Mouse (Mus musculus) cortical plate, adult 2 months (tissue): ENCODE measurements around the gene Cds2. TPM values are rescaled to one million over a fixed set of nuclear protein-coding genes. Genes with fewer than 3 reads are reported as not detected.
"Not testable (repeated sequence)": the region's sequence is repeated elsewhere in the genome, so short reads cannot be mapped to it uniquely, and the experiment has no call there.

Source experiments
- H3K27ac ChIP-seq: fragments of 200-500 bp; 2 replicates; pipeline ENCODE4 v1.5.1; 2012; ENCODE audit warnings: low read length, control low read depth, inconsistent platforms; ENCODE audit not compliant: insufficient read depth
- H3K4me1 ChIP-seq: fragments of 200-500 bp; 2 replicates; pipeline ENCODE4 v1.6.1; 2011; ENCODE audit warnings: low read length; ENCODE audit not compliant: control insufficient read depth, insufficient read depth
- H3K4me3 ChIP-seq: fragments of 200-500 bp; 2 replicates; pipeline ENCODE4 v1.5.1; 2011; ENCODE audit warnings: mild to moderate bottlenecking, low read length, control low read depth; ENCODE audit not compliant: insufficient read depth
- CTCF ChIP-seq: fragments of 200-500 bp; IDR thresholded peaks from 2 replicates; pipeline ENCODE4 v1.5.1; 2011; ENCODE audit warnings: mild to moderate bottlenecking, control low read depth, low read length; ENCODE audit not compliant: insufficient read depth; ENCODE audit errors: extremely low read depth
- POLR2A ChIP-seq: fragments of 200-500 bp; IDR thresholded peaks from 2 replicates; pipeline ENCODE4 v1.6.1; 2011; ENCODE audit warnings: mild to moderate bottlenecking, low read length, control low read depth; ENCODE audit not compliant: insufficient read depth; ENCODE audit errors: extremely low read depth
- polyA plus RNA-seq: library from polyadenylated mRNA; depleted of rRNA; stranded (reverse); fragments of >200 nt; gene quantifications from 2 replicates; pipeline ENCODE4 v1.2.3, GENCODE M21; 2012

Gene Cds2
- polyA plus RNA-seq, 1 experiment, result 144 TPM

DNA sequence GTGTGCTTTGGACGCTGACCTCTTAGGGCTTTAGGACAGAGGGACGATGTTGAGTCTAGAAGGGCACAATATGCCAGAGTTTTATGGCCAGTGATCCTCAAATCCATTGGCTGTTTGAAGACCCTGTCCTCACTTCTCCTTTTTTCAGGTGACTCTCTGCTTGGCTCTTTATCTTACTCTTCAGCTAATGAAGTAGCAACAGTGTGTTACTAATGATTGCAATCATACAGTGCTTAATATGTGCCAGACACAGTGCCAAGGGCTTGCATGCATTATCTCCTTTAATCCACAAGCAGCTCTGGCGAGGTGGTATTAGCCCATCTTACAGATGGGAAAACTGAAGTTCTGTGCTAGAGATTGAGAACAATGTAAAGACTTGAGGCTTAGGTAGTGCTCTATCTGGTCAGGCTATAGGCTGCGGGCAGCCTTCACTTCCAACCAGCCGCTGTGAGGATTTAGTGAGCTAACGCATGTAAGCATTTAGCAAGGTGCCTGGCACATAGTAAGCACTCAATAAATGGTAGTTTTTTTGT, 46.5 kb downstream of the Cds2 start:
- TF ChIP-seq CTCF (no peak), POLR2A (no peak)
- Histone ChIP-seq H3K27ac (no peak overlapping the region), H3K4me3 (no peak overlapping the region), H3K4me1 (no peaks in the 10 kb centered on the region)

DNA sequence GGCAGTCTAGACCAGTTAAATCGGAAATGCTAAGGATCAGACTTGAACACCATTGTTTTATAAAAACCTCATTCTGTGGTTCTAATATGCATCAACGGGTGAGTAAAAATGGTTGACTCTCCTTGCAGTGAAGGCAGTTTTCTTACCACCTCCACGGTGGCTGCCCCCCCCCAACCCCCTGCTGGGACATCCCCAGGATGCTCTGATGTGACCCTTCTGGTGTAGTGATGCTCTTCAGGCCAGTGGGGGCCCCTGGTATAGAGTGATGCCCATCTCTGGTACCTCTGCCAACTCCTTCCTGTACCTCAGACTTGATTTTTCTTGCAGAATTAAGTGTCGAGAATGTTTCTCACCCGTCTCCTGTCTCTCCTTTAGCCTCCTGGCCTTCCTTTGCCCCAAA, 49.7 kb downstream of the Cds2 start:
- no peak for TF ChIP-seq CTCF
- TF ChIP-seq POLR2A, result no peak
- H3K27ac ChIP-seq, result no peak overlapping the region
- no peaks in the 10 kb centered on the region for H3K4me1 ChIP-seq
- no peak overlapping the region for H3K4me3 ChIP-seq

DNA sequence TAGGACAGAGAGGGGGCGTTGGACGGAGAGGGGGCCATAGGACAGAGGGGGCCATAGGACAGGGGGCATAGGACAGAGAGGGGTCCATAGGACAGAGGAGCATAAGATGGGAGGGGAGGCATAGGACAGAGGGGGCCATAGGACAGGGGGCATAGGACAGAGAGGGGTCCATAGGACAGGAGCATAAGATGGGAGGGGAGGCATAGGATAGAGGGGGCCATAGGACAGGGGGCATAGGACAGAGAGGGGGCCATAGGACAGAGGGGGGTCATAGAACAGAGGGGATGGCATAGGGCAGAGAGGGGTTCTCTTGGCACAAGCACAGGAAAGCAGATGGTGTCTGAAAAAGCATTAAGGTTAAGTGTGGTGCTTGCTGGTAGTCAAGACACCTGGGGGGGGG, 50.6 kb downstream of the Cds2 start:
- TF ChIP-seq POLR2A (no peak), CTCF (no peak)
- H3K4me1 ChIP-seq, result no peaks in the 10 kb centered on the region
- no peak overlapping the region for H3K27ac ChIP-seq
- H3K4me3 ChIP-seq, result no peak overlapping the region

GRCm38 (mm10) chr2:132314057-132314456, 51.1 kb downstream of the Cds2 start:
- H3K4me3 ChIP-seq, H3K27ac ChIP-seq, H3K4me1 ChIP-seq: not testable (repeated sequence)

DNA sequence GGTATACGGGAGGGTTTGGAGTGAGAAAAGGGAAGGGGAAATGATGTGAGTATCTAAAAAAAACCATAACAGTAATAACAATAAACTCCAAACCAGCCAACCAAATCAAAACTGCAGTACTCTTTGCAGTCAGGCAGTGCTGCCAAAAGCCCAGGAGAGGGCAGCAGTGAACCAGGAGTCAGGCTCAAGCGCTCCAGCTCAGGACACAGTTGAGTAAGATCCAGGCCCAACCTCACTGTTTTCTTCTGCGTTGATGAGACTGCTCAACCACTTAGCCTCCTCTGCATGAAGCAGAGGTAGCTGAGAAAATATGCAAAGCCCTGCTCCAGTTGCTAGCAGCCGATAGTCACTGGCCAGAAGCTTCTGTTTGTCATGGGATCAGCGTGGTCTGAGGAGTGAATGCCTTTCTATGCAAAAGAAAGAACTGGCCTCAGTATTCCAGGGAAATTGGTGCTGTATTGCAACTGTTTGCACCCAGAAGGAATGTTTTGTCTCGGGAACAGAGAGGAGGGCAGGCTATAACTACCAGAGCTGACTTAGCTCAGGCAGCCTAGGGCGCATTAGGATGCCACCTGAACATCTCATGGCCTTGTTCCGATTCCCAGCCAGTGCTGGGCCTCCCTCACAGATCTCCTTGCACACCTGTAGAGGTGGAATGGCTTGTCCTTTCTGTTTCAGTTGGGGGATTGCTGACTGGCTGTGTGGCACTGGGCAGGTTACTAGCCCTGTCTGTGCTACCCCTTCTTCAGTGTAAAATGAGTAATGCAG, 53.3 kb downstream of the Cds2 start:
- Histone ChIP-seq H3K27ac (no peak overlapping the region), H3K4me1 (no peaks in the 10 kb centered on the region), H3K4me3 (no peak overlapping the region)
- peak; percentile 98 for TF ChIP-seq CTCF
- no peak for TF ChIP-seq POLR2A

DNA sequence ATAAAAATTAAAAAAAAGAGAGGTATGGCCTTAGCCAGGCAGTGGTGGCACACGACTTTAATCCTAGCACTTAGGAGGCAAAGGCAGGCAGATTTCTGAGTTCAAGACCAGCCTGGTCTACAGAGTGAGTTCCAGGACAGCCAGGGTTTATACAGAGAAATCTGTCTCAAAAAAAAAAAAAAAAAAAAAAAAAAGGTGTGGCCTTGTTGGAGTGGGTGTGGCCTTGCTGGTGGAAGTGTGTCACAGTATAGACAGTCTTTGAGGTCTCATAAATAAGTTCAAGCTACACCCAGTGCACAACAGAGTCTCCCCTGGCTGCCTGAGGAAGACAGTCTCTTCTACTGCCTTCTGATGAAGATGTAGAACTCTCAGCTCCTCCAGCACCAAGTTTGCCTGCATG, 54.2 kb downstream of the Cds2 start:
- Histone ChIP-seq H3K27ac (no peak overlapping the region), H3K4me1 (no peaks in the 10 kb centered on the region), H3K4me3 (no peak overlapping the region)
- TF ChIP-seq CTCF, result no peak
- no peak for TF ChIP-seq POLR2A

DNA sequence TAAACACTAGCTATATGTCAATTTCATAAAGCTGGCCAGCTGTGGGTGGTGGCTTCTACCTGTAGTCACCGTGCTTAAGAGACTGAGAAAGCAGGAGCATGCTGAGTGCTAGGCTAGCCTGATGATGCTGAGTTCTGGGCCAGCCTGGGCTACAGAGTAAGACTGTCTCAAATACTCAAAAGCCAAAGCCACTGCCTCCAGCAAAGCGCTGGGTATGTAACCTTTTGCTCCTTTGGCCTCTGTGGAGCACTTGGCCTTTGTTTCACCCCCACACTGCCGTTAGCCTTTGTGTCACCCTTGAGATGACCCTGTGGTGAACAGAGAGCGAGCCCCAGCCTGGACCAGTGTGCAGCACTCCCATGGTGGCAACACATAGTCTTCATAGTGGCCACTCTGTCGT, 57.6 kb downstream of the Cds2 start:
- no peak overlapping the region for H3K27ac ChIP-seq
- TF ChIP-seq CTCF, result no peak
- no peak for TF ChIP-seq POLR2A
- H3K4me3 ChIP-seq, result no peak overlapping the region
- H3K4me1 ChIP-seq, result no peaks in the 10 kb centered on the region

DNA sequence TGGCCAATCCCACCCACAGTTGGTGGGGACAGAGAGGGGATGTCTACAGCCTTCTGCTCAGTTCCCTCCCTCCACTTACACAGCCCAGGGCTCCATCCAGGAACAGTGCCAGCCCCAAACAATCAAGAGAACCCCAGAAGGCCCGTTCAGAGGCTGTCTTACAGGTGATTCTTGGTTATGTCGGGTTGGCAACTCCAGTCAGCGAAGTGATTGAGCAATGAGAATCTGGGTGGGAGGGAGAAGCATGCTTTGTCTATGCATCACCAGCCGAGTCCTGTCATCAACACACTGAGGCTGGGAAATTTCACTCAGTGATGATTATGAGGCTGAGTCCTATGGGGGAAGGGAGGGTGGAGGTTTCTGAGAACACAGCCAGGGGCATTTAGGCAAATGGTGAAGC, 60.6 kb downstream of the Cds2 start:
- Histone ChIP-seq H3K4me1 (no peaks in the 10 kb centered on the region), H3K4me3 (no peak overlapping the region), H3K27ac (no peak overlapping the region)
- TF ChIP-seq POLR2A (no peak), CTCF (no peak)

- Histone ChIP-seq H3K27ac (no peak overlapping the region), H3K4me1 (no peaks in the 10 kb centered on the region), H3K4me3 (no peak overlapping the region)
- no peak for TF ChIP-seq CTCF
- no peak for TF ChIP-seq POLR2A
Observed at GRCm38 (mm10) chr2:132337202-132337601, 74.3 kb downstream of the Cds2 start.

GRCm38 (mm10) chr2:132340350-132340749, 77.4 kb downstream of the Cds2 start:
- H3K4me1 ChIP-seq, result no peaks in the 10 kb centered on the region
- H3K4me3 ChIP-seq, result no peak overlapping the region
- H3K27ac ChIP-seq, result no peak overlapping the region
- no peak for TF ChIP-seq POLR2A
- no peak for TF ChIP-seq CTCF
